Mouse (Mus musculus) liver, embryonic 12.5 days (tissue): ENCODE data around the gene Uox. TPM values are rescaled to one million over a fixed set of nuclear protein-coding genes. Genes with fewer than 3 reads are reported as not detected.
A peak's percentile ranks its signal among the peaks of the same experiment; 100 is the strongest.

Experiments
- ATAC-seq: fragments of 200-750 bp; cut with Nextera tagmentation; 2 replicates; pipeline ENCODE4 v1.8.0; 2017; ENCODE audit warnings: moderate number of reproducible peaks, mild to moderate bottlenecking, moderate library complexity
- H3K27ac ChIP-seq: fragments of 300-500 bp; sonication (generic); 2 replicates; pipeline ENCODE4 v1.5.1; 2016; ENCODE audit warnings: mild to moderate bottlenecking
- H3K27me3 ChIP-seq: fragments of 300-500 bp; sonication (generic); replicated peaks from 2 replicates; pipeline ENCODE4 v1.6.1; 2016; ENCODE audit warnings: mild to moderate bottlenecking, moderate library complexity
- H3K36me3 ChIP-seq: fragments of 300-500 bp; sonication (generic); 2 replicates; pipeline ENCODE4 v1.6.1; 2016; ENCODE audit warnings: mild to moderate bottlenecking, moderate library complexity
- H3K4me1 ChIP-seq: fragments of 300-500 bp; sonication (generic); 2 replicates; pipeline ENCODE4 v1.6.1; 2016
- H3K4me2 ChIP-seq: fragments of 300-500 bp; sonication (generic); 2 replicates; pipeline ENCODE4 v1.6.1; 2016; ENCODE audit warnings: mild to moderate bottlenecking, moderate library complexity
- H3K4me3 ChIP-seq: fragments of 300-500 bp; sonication (generic); 2 replicates; pipeline ENCODE4 v1.5.1; 2016; ENCODE audit warnings: mild to moderate bottlenecking, moderate library complexity
- H3K9ac ChIP-seq: fragments of 300-500 bp; sonication (generic); 2 replicates; pipeline ENCODE4 v1.6.1; 2016; ENCODE audit warnings: mild to moderate bottlenecking, moderate library complexity
- H3K9me3 ChIP-seq: fragments of 300-500 bp; sonication (generic); replicated peaks from 2 replicates; pipeline ENCODE4 v1.6.1; 2016; ENCODE audit warnings: mild to moderate bottlenecking, moderate library complexity
- WGBS: fragments of 180-500 bp; shearing (Covaris S2); methylation state at CpG from one replicate; pipeline ENCODE4 v1.1.7; 2016; ENCODE audit not compliant: insufficient replicate concordance; 5-methylcytosine and 5-hydroxymethylcytosine counted together
- polyA plus RNA-seq: library from polyadenylated mRNA; unstranded; fragments of >200 nt; fragmentation: Nextera tagmentation; extraction: Ambion mirVana; gene quantifications from 2 replicates; pipeline ENCODE4 v1.2.1, GENCODE M21; 2016

Gene Uox
- polyA plus RNA-seq, 1 experiment from 2014 or later, result 0.87 TPM

DNA sequence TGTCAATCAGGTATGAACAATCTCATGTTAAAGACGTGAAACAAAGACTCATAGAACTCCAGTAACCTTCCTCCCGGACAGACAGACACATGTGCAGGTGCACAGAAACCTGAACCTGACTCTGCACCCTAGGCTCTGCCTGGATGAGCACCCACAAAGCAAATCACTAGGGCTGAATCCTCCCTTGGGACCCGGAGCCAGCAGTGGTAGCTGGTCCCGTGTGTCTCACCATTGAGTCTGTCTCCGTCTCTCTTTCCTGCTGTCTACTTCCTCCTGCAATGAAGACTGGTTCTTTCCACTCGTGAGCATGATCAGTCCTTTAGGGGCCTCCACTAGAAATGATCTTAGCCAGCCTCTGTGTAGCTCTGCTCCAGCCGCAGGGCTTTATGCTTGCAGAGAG, 91.7 kb downstream of the Uox start:
- WGBS, result 60% methylated on average over 7 of the region's 7 CpGs
- H3K27ac ChIP-seq, result no peak overlapping the region
- ATAC-seq, result no peak

DNA sequence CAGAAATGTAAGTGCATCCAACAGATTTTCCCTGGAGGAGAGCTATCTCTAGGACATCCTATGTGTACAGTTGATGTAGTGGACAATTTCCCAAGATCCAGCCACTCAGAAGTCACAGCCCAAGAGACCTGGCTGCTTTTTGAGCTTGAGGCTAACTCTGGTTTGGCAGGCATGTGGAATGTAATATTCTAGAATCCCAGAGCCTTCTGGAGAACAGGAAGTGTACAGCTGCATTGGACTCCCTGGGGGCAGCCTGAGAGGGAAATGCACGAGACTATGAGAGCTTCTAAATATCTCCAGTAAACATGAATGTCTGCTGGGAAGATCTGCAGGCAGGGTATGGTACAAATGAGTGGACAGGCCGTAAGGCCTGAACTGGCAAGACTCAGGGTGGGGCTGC, 100.9 kb downstream of the Uox start:
- H3K4me1 ChIP-seq, result no peaks in the 10 kb centered on the region
- ATAC-seq, result no peak
- no peak overlapping the region for H3K27ac ChIP-seq
- 54% methylated on average over 2 of the region's 2 CpGs for WGBS
- H3K27me3 ChIP-seq, result no peaks in the 10 kb centered on the region
- H3K4me3 ChIP-seq, result no peak overlapping the region
- H3K36me3 ChIP-seq, result no peaks in the 10 kb centered on the region
- H3K9me3 ChIP-seq, result no peaks in the 10 kb centered on the region
- no peak overlapping the region for H3K9ac ChIP-seq
- H3K4me2 ChIP-seq, result no peak overlapping the region

More for the DNA sequence above, 91.7 kb downstream of the Uox start:
- no peaks in the 10 kb centered on the region for H3K36me3 ChIP-seq
- no peak overlapping the region for H3K9ac ChIP-seq
- 0 out of 2 replicates have a peak, but pooled peaks cover 4% of the 10 kb centered on the region for H3K27me3 ChIP-seq
- H3K4me2 ChIP-seq, result no peak overlapping the region
- H3K4me1 ChIP-seq, result no peaks in the 10 kb centered on the region
- no peaks in the 10 kb centered on the region for H3K9me3 ChIP-seq
- no peak overlapping the region for H3K4me3 ChIP-seq

DNA sequence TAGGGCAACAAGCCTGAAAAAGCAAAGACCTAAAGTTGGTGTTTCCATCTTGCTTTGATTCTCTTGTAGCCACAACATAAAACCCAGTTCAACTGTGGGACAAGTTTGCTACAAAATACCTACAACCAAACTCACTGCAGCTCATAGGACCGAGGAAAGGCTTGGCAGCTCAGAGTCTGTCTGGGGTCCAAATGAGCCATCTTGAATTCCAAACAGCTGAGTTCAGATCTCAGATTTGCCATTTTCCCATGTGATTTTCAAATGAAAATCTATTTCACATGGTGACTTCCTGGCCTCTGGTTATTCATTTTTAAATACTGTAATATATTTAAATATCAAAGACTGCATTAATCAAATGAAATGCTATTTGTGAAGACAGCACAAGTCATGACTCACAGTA, 104.9 kb downstream of the Uox start:
- H3K27ac ChIP-seq, result no peak overlapping the region
- H3K36me3 ChIP-seq, result no peaks in the 10 kb centered on the region
- H3K9ac ChIP-seq, result no peak overlapping the region
- H3K4me2 ChIP-seq, result no peak overlapping the region
- H3K4me1 ChIP-seq, result no peaks in the 10 kb centered on the region
- H3K4me3 ChIP-seq, result no peak overlapping the region
- ATAC-seq, result no peak
- H3K9me3 ChIP-seq, result no peaks in the 10 kb centered on the region
- H3K27me3 ChIP-seq, result no peaks in the 10 kb centered on the region
- WGBS, result 64% methylated on average over 1 of the region's 1 CpGs

DNA sequence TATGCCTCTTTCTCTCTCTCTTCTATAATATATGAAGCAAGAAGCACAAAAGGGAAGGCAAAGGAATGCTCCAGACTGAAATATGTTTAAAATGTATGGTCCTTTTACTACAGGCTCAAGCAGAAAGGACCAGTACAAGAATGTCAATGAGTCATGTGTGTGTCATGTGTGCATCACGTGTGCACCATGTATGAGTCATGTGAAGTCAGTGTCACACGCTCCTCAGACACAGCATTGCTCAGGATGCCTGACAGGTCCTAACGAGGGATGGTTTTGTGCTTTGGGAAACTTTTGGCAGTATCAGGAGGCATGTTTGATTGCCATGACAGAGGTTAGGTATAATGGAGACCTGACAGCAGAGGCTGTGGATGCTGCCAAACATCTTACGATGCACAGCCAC, 106.0 kb downstream of the Uox start:
- H3K27me3 ChIP-seq, result no peaks in the 10 kb centered on the region
- no peak overlapping the region for H3K4me2 ChIP-seq
- WGBS, result 63% methylated on average over 4 of the region's 4 CpGs
- H3K27ac ChIP-seq, result no peak overlapping the region
- no peaks in the 10 kb centered on the region for H3K4me1 ChIP-seq
- H3K4me3 ChIP-seq, result no peak overlapping the region
- H3K36me3 ChIP-seq, result no peaks in the 10 kb centered on the region
- H3K9me3 ChIP-seq, result no peaks in the 10 kb centered on the region
- ATAC-seq, result no peak
- H3K9ac ChIP-seq, result no peak overlapping the region

DNA sequence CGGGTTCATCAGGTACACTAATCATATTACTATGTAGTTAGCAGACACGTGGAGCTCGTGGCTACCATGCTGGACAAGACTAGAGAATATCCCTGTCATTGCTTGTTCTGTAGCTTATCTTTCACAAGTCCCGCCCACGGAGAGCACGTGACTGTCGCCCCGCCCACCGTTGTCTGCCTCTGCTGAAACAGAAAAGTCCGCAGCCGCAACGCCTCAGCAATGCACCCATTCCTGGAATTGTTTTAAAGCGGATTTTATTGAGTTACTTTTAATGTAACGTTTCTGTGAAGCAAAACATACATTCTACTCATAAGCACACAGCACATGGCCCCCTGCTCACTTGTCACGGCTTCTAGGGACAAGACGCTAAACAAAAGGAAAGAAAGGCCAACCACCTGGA, 109.4 kb downstream of the Uox start:
- Histone ChIP-seq H3K36me3 (no peaks in the 10 kb centered on the region), H3K9ac (no peak overlapping the region), H3K27me3 (peaks cover 17% of the 10 kb centered on the region), H3K9me3 (no peaks in the 10 kb centered on the region), H3K4me2 (no peak overlapping the region), H3K4me3 (no peak overlapping the region), H3K27ac (no peak overlapping the region), H3K4me1 (peaks cover 6% of the 10 kb centered on the region)
- 82% methylated on average over 16 of the region's 16 CpGs for WGBS
- no peak for ATAC-seq

DNA sequence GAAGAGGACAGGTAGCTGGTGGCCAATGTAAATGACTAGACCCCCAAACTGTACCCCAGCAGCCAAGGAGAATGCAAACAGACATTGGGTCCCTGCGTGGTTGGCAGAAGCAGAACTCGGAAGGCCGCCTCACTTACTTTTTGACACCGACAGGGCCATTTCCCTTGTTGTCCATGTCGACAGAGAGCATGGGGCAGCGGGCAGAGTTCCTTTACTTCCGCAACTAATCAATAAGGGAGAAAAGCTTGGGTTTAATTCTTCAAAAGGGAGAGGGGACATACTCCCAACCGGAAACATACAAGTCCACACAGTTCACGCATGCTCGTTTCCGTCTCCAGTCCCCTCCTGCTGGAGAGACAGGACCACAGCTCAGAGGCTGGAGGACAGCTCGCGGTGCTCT, 110.4 kb downstream of the Uox start:
- H3K27ac ChIP-seq, result no peak overlapping the region
- peaks cover 26% of the 10 kb centered on the region for H3K27me3 ChIP-seq
- no peak overlapping the region for H3K4me2 ChIP-seq
- no peak overlapping the region for H3K9ac ChIP-seq
- no peaks in the 10 kb centered on the region for H3K9me3 ChIP-seq
- no peak for ATAC-seq
- H3K4me1 ChIP-seq, result peaks cover 16% of the 10 kb centered on the region
- WGBS, result 85% methylated on average over 13 of the region's 13 CpGs
- H3K4me3 ChIP-seq, result no peak overlapping the region
- no peaks in the 10 kb centered on the region for H3K36me3 ChIP-seq

DNA sequence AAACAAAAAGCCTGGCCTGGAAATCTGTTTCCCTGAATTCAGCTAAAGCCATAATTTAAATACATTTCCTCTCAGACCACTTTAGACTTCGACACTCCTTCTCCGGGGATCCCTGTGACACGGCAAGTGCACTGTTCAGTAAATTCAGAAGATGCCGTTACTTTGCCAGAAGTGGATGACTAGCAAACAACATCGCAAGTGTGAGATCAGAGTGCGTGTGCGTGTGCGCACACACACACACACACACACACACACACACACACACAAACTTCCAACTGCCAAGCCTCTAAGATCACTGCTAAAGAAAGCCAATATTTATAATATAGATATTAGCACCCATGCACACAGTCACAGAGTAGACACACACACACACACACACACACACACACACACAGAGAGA, 111.5 kb downstream of the Uox start:
- Histone ChIP-seq H3K9ac (no peak overlapping the region), H3K4me1 (peaks cover 26% of the 10 kb centered on the region), H3K9me3 (no peaks in the 10 kb centered on the region), H3K27me3 (peaks cover 35% of the 10 kb centered on the region), H3K27ac (no peak overlapping the region), H3K4me3 (no peak overlapping the region), H3K36me3 (no peaks in the 10 kb centered on the region), H3K4me2 (peak overlapping the region; percentile 33; the same call in 1 of the 2 replicates)
- 76% methylated on average over 8 of the region's 8 CpGs for WGBS
- ATAC-seq, result no peak

Other genes with a start within 250 kb of the Uox start
- gene Ssx2ip, start 165.8 kb upstream of the Uox start, polyA plus RNA-seq, result 157 TPM in 2 replicates
- 5.5 and 6.4 TPM in 2 replicates for gene Ctbs, start 120.6 kb upstream of the Uox start, polyA plus RNA-seq
- 1.3 and 2.5 TPM in 2 replicates for gene Spata1, start 70.7 kb upstream of the Uox start, polyA plus RNA-seq
- gene Gng5, start 70.6 kb upstream of the Uox start, polyA plus RNA-seq, result 678 and 702 TPM in 2 replicates
- 49.2 and 50.4 TPM in 2 replicates for gene Rpf1, start 49.0 kb upstream of the Uox start, polyA plus RNA-seq
- 0.23 and 0.24 TPM in 2 replicates for gene Dnase2b, start 45.2 kb downstream of the Uox start, polyA plus RNA-seq
- gene 4930503B20Rik, start 80.9 kb downstream of the Uox start, polyA plus RNA-seq, result not detected in 2 replicates
- 0.32 and 0.46 TPM in 2 replicates for gene Samd13, start 115.2 kb downstream of the Uox start, polyA plus RNA-seq
- 22.2 and 23.9 TPM in 2 replicates for gene Prkacb, start 242.6 kb downstream of the Uox start, polyA plus RNA-seq